Mouse (Mus musculus) heart, embryonic 14.5 days (tissue): ENCODE results near the gene Med29. TPM values are rescaled to one million over a fixed set of nuclear protein-coding genes. Genes with fewer than 3 reads are reported as not detected.

Experiments
- ATAC-seq: fragments of 200-750 bp; cut with Nextera tagmentation; 2 replicates; pipeline ENCODE4 v1.8.0; 2017; ENCODE audit warnings: low read depth, moderate TSS enrichment; ENCODE audit not compliant: insufficient number of reproducible peaks, insufficient read depth, low FRiP score
- H3K27ac ChIP-seq, 2 experiments: fragments of 200-500 bp in 1 of 2; fragments of 300-500 bp in 1 of 2; sonication (generic) in 1 of 2; replicated peaks in 1 of 2; 2 replicates each; pipeline ENCODE4 v1.5.1; 2012 to 2014; ENCODE audit warnings: low read depth in 2 of 2, low read length in 2 of 2, control low read depth in 1 of 2, mild to moderate bottlenecking in 1 of 2, mixed read lengths in 1 of 2; ENCODE audit not compliant: control insufficient read depth in 1 of 2, insufficient read depth in 1 of 2
- H3K27me3 ChIP-seq: fragments of 300-500 bp; sonication (generic); 2 replicates; pipeline ENCODE4 v1.6.1; 2014; ENCODE audit warnings: mild to moderate bottlenecking, low read length, control low read depth; ENCODE audit not compliant: control insufficient read depth, insufficient read depth
- H3K36me3 ChIP-seq: fragments of 300-500 bp; sonication (generic); 2 replicates; pipeline ENCODE4 v1.6.1; 2014; ENCODE audit warnings: mild to moderate bottlenecking, control low read depth, low read length, mixed read lengths; ENCODE audit not compliant: control insufficient read depth, insufficient read depth
- H3K4me1 ChIP-seq, 2 experiments: fragments of 200-500 bp in 1 of 2; fragments of 300-500 bp in 1 of 2; sonication (generic) in 1 of 2; 2 replicates each; pipeline ENCODE4 v1.6.1; 2012 to 2014; ENCODE audit warnings: low read length in 2 of 2, control low read depth in 1 of 2, mixed read lengths in 1 of 2; ENCODE audit not compliant: control insufficient read depth in 2 of 2, insufficient read depth in 2 of 2
- H3K4me2 ChIP-seq: fragments of 300-500 bp; sonication (generic); 2 replicates; pipeline ENCODE4 v1.6.1; 2014; ENCODE audit warnings: mild to moderate bottlenecking, low read length
- H3K4me3 ChIP-seq, 2 experiments: fragments of 200-500 bp in 1 of 2; fragments of 300-500 bp in 1 of 2; sonication (generic) in 1 of 2; 2 replicates each; pipeline ENCODE4 v1.5.1; 2012 to 2014; ENCODE audit warnings: low read length in 2 of 2, mild to moderate bottlenecking in 2 of 2, control low read depth in 1 of 2, low read depth in 1 of 2, moderate library complexity in 1 of 2; ENCODE audit not compliant: control insufficient read depth in 1 of 2, insufficient read depth in 1 of 2
- H3K9ac ChIP-seq: fragments of 300-500 bp; sonication (generic); 2 replicates; pipeline ENCODE4 v1.6.1; 2014; ENCODE audit warnings: mild to moderate bottlenecking, low read length
- H3K9me3 ChIP-seq: fragments of 300-500 bp; sonication (generic); 2 replicates; pipeline ENCODE4 v1.6.1; 2016; ENCODE audit warnings: low read length, control low read depth; ENCODE audit not compliant: control insufficient read depth
- WGBS: fragments of 180-500 bp; shearing (Covaris S2); extraction: QIAGEN DNeasy Blood & Tissue Kit; methylation state at CpG from one replicate; pipeline ENCODE4 v1.1.7; 2014; 5-methylcytosine and 5-hydroxymethylcytosine counted together
- polyA plus RNA-seq: library from polyadenylated mRNA; unstranded; fragments of >200 nt; fragmentation: Nextera tagmentation; extraction: Ambion mirVana; gene quantifications from 2 replicates; pipeline ENCODE4 v1.2.1, GENCODE M21; 2014

The Med29 gene
- polyA plus RNA-seq, 1 experiment from 2014 or later, result 57.7 TPM

GRCm38 (mm10) chr7:28350155-28350883 lies 42.2 kb downstream of the Med29 start, which contains the start of gene Rps16:
Gene Rps16 (plus strand): TSS chr7:28350652.
- under 1% methylated on average over 46 of the region's 50 CpGs for WGBS
- Histone ChIP-seq H3K27me3 (no peaks in the 10 kb centered on the region), H3K4me3 (peak within 1 kb of the TSS; percentile 90 to 98), H3K4me1 (peaks cover 11 to 18% of the 10 kb centered on the region in 2 experiments), H3K9me3 (no peaks in the 10 kb centered on the region), H3K27ac (peak within 1 kb of the TSS; percentile 92 to 96), H3K4me2 (peak within 1 kb of the TSS; percentile 96), H3K9ac (peak within 1 kb of the TSS; percentile 99), H3K36me3 (peaks cover 37% of the 10 kb centered on the region)
- peak; percentile 93 for ATAC-seq

- WGBS, result 72% methylated on average over 7 of the region's 7 CpGs
- no peak for ATAC-seq
- Histone ChIP-seq H3K36me3 (peaks cover 21% of the 10 kb centered on the region), H3K9me3 (no peaks in the 10 kb centered on the region), H3K9ac (no peak overlapping the region), H3K27me3 (no peaks in the 10 kb centered on the region), H3K4me2 (no peak overlapping the region), H3K27ac (no peak overlapping the region), H3K4me3 (no peak overlapping the region), H3K4me1 (peaks cover 11 to 18% of the 10 kb centered on the region in 2 experiments)
These were observed 43.9 kb downstream of the Med29 start for GRCm38 (mm10) chr7:28348601-28349000.

GRCm38 (mm10) chr7:28347746-28348145 lies 44.8 kb downstream of the Med29 start:
- H3K36me3 ChIP-seq, result peaks cover 13% of the 10 kb centered on the region
- ATAC-seq, result no peak
- no peak overlapping the region for H3K4me3 ChIP-seq
- H3K27me3 ChIP-seq, result no peaks in the 10 kb centered on the region
- no peak overlapping the region for H3K9ac ChIP-seq
- no peak overlapping the region for H3K27ac ChIP-seq
- H3K4me2 ChIP-seq, result no peak overlapping the region
- H3K4me1 ChIP-seq, result peaks cover 11 to 18% of the 10 kb centered on the region in 2 experiments
- H3K9me3 ChIP-seq, result no peaks in the 10 kb centered on the region
- 53% methylated on average over 3 of the region's 3 CpGs for WGBS

GRCm38 (mm10) chr7:28344637-28345036 lies 47.9 kb downstream of the Med29 start:
- Histone ChIP-seq H3K27ac (no peak overlapping the region), H3K27me3 (no peaks in the 10 kb centered on the region), H3K4me3 (no peak overlapping the region), H3K4me1 (peaks cover 4 to 5% of the 10 kb centered on the region in 2 experiments), H3K4me2 (no peak overlapping the region), H3K9me3 (no peaks in the 10 kb centered on the region), H3K9ac (no peak overlapping the region), H3K36me3 (no peaks in the 10 kb centered on the region)
- 10% methylated on average over 4 of the region's 4 CpGs for WGBS
- ATAC-seq, result no peak

DNA sequence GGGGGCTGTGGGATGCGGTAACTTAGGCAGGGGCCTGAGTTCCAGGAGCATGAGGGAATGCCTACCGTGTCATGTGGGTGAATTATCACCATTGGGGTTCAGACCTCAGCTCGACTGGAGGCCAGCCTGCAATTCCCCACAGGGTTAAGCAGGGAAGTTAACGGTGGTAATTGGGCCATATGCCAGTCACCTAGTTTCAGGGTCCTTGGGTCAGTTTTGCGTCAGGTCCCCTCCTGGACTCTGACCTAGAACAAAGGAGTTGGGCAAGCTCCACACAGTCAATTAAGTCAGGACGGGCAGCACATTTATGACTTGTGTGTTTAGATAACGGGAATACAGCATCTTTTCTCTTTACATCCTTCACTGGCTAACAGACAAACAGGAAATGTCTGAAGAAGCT lies 51.1 kb downstream of the Med29 start:
- Histone ChIP-seq H3K9me3 (no peaks in the 10 kb centered on the region), H3K27ac (0 out of 4 replicates have a peak overlapping the region, but pooled peaks of 1 of the 2 experiments have one; percentile 16), H3K4me1 (peaks cover 0 to 3% of the 10 kb centered on the region in 2 experiments; a peak in 2 of 4 replicates), H3K36me3 (no peaks in the 10 kb centered on the region), H3K9ac (no peak overlapping the region), H3K27me3 (no peaks in the 10 kb centered on the region), H3K4me2 (no peak overlapping the region), H3K4me3 (no peak overlapping the region)
- ATAC-seq, result no peak
- 42% methylated on average over 7 of the region's 7 CpGs for WGBS

- H3K4me2 ChIP-seq, result peak overlapping the region; percentile 69
- peak overlapping the region; percentile 98 for H3K9ac ChIP-seq
- peaks cover 0 to 3% of the 10 kb centered on the region in 2 experiments; a peak in 2 of 4 replicates for H3K4me1 ChIP-seq
- peak overlapping the region; percentile 86 to 99; a peak in 3 of 4 replicates for H3K4me3 ChIP-seq
- WGBS, result 78% methylated on average over 19 of the region's 19 CpGs
- ATAC-seq, result no peak
- H3K9me3 ChIP-seq, result no peaks in the 10 kb centered on the region
- peaks cover 6% of the 10 kb centered on the region; the same call in 1 of the 2 replicates for H3K36me3 ChIP-seq
- H3K27ac ChIP-seq, result peak overlapping the region; percentile 91 to 94
- H3K27me3 ChIP-seq, result no peaks in the 10 kb centered on the region
These were observed 53.1 kb downstream of the Med29 start for GRCm38 (mm10) chr7:28339213-28339917.

GRCm38 (mm10) chr7:28338108-28338998 lies 54.2 kb downstream of the Med29 start, which contains the start of gene Supt5:
Gene Supt5 (minus strand): TSS chr7:28338746.
- H3K27me3 ChIP-seq, result no peaks in the 10 kb centered on the region
- peak; percentile 95 for ATAC-seq
- peak within 1 kb of the TSS; percentile 98 for H3K9ac ChIP-seq
- peak within 1 kb of the TSS; percentile 86 to 99 for H3K4me3 ChIP-seq
- no peaks in the 10 kb centered on the region for H3K9me3 ChIP-seq
- WGBS, result under 1% methylated on average over 77 of the region's 77 CpGs
- H3K4me2 ChIP-seq, result peak within 1 kb of the TSS; percentile 69
- H3K36me3 ChIP-seq, result peaks cover 6% of the 10 kb centered on the region; the same call in 1 of the 2 replicates
- peak within 1 kb of the TSS; percentile 91 to 94 for H3K27ac ChIP-seq
- H3K4me1 ChIP-seq, result peaks cover 0 to 3% of the 10 kb centered on the region in 2 experiments; a peak in 2 of 4 replicates
